Mouse (Mus musculus): ENCODE results near the gene Kcnb1.

- no peak for TF ChIP-seq TAL1 (IDR thresholded peaks at IDR 0.05; ENCODE audit: low read length)
- TF ChIP-seq GATA1 (IDR thresholded peaks at IDR 0.05; ENCODE audit: low read length) = no peak
These were observed 45.3 kb downstream of the Kcnb1 start for GRCm38 (mm10) chr2:167144439-167145307.

Measured in erythroblast, embryonic 14.5 days (primary cell).